Mouse (Mus musculus) cortical plate, adult 2 months (tissue): Measurements from ENCODE around the gene Oard1.

Source experiments
- CTCF ChIP-seq: fragments of 200-500 bp; IDR thresholded peaks from 2 replicates; pipeline ENCODE4 v1.5.1; 2011; ENCODE audit warnings: mild to moderate bottlenecking, control low read depth, low read length; ENCODE audit not compliant: insufficient read depth; ENCODE audit errors: extremely low read depth
- POLR2A ChIP-seq: fragments of 200-500 bp; IDR thresholded peaks from 2 replicates; pipeline ENCODE4 v1.6.1; 2011; ENCODE audit warnings: mild to moderate bottlenecking, low read length, control low read depth; ENCODE audit not compliant: insufficient read depth; ENCODE audit errors: extremely low read depth

DNA sequence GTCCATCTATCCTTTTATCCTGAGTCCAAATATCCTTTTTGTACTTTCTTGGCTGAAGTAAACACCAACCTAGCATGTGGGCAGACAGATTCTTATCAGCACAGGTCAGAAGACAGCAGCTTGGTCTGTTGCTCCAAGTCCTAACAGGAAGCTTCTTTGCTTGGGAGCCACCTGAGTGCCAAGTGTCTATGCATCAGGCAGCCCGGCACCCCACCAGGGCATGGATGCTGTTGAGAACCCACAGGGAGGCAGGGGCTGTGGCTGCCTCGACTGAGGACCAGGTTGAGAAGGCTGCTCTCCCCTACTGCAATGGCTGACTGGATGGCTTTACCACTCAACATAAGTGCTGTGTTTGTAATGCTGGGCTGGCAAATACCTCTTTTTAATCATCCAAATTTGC lies 21.1 kb upstream of the Oard1 start:
- no peak for TF ChIP-seq POLR2A
- no peak for TF ChIP-seq CTCF
